Mouse (Mus musculus) midbrain, embryonic 15.5 days (tissue): ENCODE results near the gene Exoc4. TPM values are rescaled to one million over a fixed set of nuclear protein-coding genes. Genes with fewer than 3 reads are reported as not detected.

Experiments
- ATAC-seq: fragments of 200-750 bp; cut with Nextera tagmentation; replicated peaks from 2 replicates; pipeline ENCODE4 v1.8.0; 2017; ENCODE audit warnings: moderate TSS enrichment
- H3K27ac ChIP-seq: fragments of 300-500 bp; sonication (generic); 2 replicates; pipeline ENCODE4 v1.5.1; 2015; ENCODE audit warnings: mild to moderate bottlenecking, inconsistent platforms
- H3K27me3 ChIP-seq: fragments of 300-500 bp; sonication (generic); replicated peaks from 2 replicates; pipeline ENCODE4 v1.6.1; 2015; ENCODE audit warnings: inconsistent platforms
- H3K36me3 ChIP-seq: fragments of 300-500 bp; sonication (generic); replicated peaks from 2 replicates; pipeline ENCODE4 v1.6.1; 2015; ENCODE audit warnings: inconsistent platforms
- H3K4me1 ChIP-seq: fragments of 300-500 bp; sonication (generic); 2 replicates; pipeline ENCODE4 v1.6.1; 2015; ENCODE audit warnings: inconsistent platforms
- H3K4me2 ChIP-seq: fragments of 300-500 bp; sonication (generic); 2 replicates; pipeline ENCODE4 v1.6.1; 2015; ENCODE audit warnings: inconsistent platforms, mild to moderate bottlenecking, moderate library complexity
- H3K4me3 ChIP-seq: fragments of 300-500 bp; sonication (generic); 2 replicates; pipeline ENCODE4 v1.5.1; 2015; ENCODE audit warnings: mild to moderate bottlenecking, inconsistent platforms
- H3K9ac ChIP-seq: fragments of 300-500 bp; sonication (generic); 2 replicates; pipeline ENCODE4 v1.6.1; 2015; ENCODE audit warnings: mild to moderate bottlenecking, inconsistent platforms
- H3K9me3 ChIP-seq: fragments of 300-500 bp; sonication (generic); 2 replicates; pipeline ENCODE4 v1.6.1; 2016; ENCODE audit warnings: inconsistent platforms
- WGBS: fragments of 180-500 bp; shearing (Covaris S2); methylation state at CpG from one replicate; pipeline ENCODE4 v1.1.7; 2015; ENCODE audit warnings: mixed read lengths; 5-methylcytosine and 5-hydroxymethylcytosine counted together
- polyA plus RNA-seq: library from polyadenylated mRNA; unstranded; fragments of >200 nt; fragmentation: Nextera tagmentation; extraction: Ambion mirVana; gene quantifications from 2 replicates; pipeline ENCODE4 v1.2.1, GENCODE M21; 2015

Exoc4 gene
- polyA plus RNA-seq, 1 experiment from 2014 or later, result 57.8 TPM

DNA sequence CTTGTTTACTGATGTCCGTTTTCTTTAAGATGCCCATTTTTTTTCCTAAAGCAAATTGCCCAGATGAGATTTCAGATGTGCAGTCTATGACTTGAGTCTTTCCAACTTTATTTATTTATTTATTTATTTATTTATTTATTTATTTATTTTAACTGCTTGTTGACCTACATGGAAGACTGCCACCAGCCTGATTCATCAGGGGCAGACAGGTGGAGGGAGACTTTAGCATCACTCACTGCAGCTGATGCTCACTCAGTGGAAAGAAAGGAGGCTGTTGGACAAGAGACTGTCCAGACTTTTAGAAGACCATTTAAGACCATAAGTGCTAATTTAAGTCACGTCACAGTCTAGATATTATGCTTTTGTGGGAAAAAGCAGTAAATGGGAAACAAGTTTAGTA lies 313.0 kb downstream of the Exoc4 start:
- Histone ChIP-seq H3K27ac (no peak overlapping the region), H3K4me2 (no peak overlapping the region), H3K9ac (no peak overlapping the region), H3K4me1 (no peaks in the 10 kb centered on the region), H3K36me3 (no peaks in the 10 kb centered on the region), H3K4me3 (no peak overlapping the region), H3K9me3 (no peaks in the 10 kb centered on the region), H3K27me3 (no peaks in the 10 kb centered on the region)
- ATAC-seq, result no peak
- WGBS, result 94% methylated on average over 2 of the region's 2 CpGs

DNA sequence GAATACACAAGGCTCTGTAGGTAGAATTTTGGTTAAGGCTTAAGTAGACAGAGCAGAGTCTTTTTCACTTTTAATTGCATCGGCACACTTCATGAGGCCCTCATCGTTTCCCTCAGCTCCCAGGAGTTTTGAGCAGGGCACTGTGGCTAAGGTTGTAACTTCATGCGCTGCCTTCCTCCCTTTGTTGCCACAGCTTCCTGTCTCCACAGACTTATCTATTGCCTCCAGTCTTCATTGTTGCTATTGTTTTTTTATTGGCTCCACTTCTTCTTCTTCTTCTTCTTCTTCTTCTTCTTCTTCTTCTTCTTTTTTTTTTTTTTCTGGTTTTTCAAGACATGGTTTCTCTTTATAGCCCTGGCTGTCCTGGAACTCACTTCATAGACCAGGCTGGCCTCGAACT lies 327.1 kb downstream of the Exoc4 start:
- Histone ChIP-seq H3K9me3 (no peaks in the 10 kb centered on the region), H3K27ac (no peak overlapping the region), H3K4me1 (no peaks in the 10 kb centered on the region), H3K4me2 (no peak overlapping the region), H3K27me3 (no peaks in the 10 kb centered on the region), H3K4me3 (no peak overlapping the region), H3K36me3 (no peaks in the 10 kb centered on the region), H3K9ac (no peak overlapping the region)
- ATAC-seq, result no peak
- 85% methylated on average over 4 of the region's 4 CpGs for WGBS

DNA sequence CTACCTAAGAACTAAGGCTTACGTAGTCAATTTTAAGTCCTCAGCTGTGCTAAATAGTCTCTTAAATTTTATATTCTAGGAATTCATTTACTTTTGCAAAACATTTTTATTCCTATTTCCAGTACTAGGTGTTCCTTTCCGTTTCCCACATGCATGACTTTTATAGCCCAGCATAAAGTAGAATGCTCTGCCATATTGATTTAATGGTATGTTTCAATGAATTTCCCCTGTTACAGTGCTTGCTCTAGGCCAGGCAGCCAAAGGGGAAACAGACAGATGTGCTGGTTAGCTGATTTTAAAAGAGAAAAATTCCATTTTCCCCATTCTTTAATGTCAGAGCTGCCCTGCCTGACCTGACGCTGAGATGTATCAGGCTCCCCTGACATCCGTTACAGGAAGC lies 359.6 kb downstream of the Exoc4 start:
- Histone ChIP-seq H3K4me2 (no peak overlapping the region), H3K27ac (no peak overlapping the region), H3K4me3 (no peak overlapping the region), H3K36me3 (no peaks in the 10 kb centered on the region), H3K27me3 (no peaks in the 10 kb centered on the region), H3K4me1 (no peaks in the 10 kb centered on the region), H3K9me3 (no peaks in the 10 kb centered on the region), H3K9ac (no peak overlapping the region)
- no peak for ATAC-seq
- WGBS, result 84% methylated on average over 4 of the region's 4 CpGs

DNA sequence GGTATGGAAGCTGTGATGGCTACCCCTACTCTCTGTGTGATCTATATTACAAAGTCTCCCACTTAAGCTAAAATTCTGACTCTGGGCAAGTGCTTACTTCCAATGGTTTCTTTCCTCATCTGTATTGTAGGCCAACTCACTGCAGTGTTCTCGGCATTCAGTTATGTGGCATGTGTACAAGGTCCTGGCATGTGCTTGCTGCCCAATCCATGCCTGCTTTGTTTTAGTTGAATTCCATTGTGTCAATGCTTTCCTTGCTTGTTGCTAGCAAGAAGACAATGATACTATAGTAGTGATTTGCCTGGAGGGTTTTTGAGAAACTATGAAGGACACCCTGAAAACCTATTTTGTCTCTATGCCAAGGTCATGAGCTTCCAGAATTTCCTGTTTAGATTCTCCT lies 365.1 kb downstream of the Exoc4 start:
- H3K27me3 ChIP-seq, result no peaks in the 10 kb centered on the region
- no peaks in the 10 kb centered on the region for H3K9me3 ChIP-seq
- H3K36me3 ChIP-seq, result no peaks in the 10 kb centered on the region
- H3K9ac ChIP-seq, result no peak overlapping the region
- H3K27ac ChIP-seq, result no peak overlapping the region
- no peak overlapping the region for H3K4me2 ChIP-seq
- peaks cover 5% of the 10 kb centered on the region; the same call in 1 of the 2 replicates for H3K4me1 ChIP-seq
- WGBS, result 65% methylated on average over 1 of the region's 1 CpGs
- no peak for ATAC-seq
- no peak overlapping the region for H3K4me3 ChIP-seq

DNA sequence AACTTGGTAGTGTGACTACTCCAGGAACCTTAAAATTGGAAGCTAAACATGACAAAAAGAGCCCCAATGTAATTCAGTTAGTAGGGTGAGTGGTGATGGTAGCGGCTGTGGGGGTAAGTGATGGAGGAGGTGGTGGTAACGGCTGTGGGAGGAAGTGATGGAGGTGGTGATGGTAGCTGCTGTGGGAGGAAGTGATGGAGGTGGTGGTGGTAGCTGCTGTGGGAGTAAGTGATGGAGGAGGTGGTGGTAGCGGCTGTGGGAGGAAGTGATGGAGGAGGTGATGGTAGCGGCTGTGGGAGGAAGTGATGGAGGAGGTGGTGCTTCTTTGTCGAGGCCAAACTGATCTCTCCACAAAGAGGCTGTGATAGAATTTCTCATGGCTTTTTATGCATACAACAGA lies 369.7 kb downstream of the Exoc4 start:
- Histone ChIP-seq H3K36me3 (no peaks in the 10 kb centered on the region), H3K9ac (no peak overlapping the region), H3K9me3 (no peaks in the 10 kb centered on the region), H3K4me3 (no peak overlapping the region), H3K27me3 (no peaks in the 10 kb centered on the region), H3K4me2 (no peak overlapping the region), H3K4me1 (peaks cover 5% of the 10 kb centered on the region; the same call in 1 of the 2 replicates), H3K27ac (no peak overlapping the region)
- no peak for ATAC-seq
- WGBS, result 89% methylated on average over 5 of the region's 5 CpGs

DNA sequence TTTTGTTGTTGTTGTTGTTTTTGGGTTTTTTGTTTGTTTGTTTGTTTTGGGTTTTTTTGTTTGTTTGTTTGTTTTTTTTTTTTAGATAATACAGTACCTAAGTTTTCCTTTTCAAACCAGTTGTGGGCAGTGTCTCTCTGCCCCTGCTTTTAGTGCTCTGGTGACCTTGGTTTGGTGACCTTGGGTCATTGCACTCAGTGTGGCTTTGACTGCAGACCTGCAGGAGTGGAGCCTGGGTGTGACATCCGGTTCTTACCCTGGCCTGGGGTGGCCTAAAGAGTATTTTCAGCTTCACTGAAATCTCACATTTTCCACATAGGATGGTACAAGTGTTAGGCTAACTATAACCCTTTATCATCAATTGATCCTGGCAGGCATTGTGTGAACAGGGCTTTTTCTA lies 371.8 kb downstream of the Exoc4 start:
- Histone ChIP-seq H3K27me3 (no peaks in the 10 kb centered on the region), H3K9ac (no peak overlapping the region), H3K4me1 (peaks cover 5% of the 10 kb centered on the region; the same call in 1 of the 2 replicates), H3K27ac (no peak overlapping the region), H3K4me3 (no peak overlapping the region), H3K4me2 (no peak overlapping the region), H3K9me3 (no peaks in the 10 kb centered on the region), H3K36me3 (no peaks in the 10 kb centered on the region)
- ATAC-seq, result no peak
- WGBS, result 58% methylated on average over 1 of the region's 1 CpGs

DNA sequence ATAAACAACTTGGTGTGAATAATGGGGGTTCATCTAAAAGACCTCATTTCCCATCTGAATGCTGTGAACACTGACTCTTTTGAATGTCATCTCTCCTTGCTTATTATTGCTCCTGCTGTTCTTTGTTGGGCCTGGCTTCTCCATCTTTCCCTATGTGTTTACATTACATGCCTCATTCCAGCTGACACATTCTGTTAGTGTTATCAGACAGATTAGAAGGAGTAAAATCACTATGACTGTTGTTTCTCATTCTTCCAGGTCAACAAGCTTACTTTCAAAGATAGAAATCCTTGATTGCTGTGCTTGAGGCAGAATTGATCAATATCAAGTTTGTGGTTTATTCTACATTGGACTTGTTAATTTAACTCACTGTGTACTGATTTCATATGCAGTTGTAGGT lies 377.0 kb downstream of the Exoc4 start:
- ATAC-seq, result no peak
- Histone ChIP-seq H3K9me3 (no peaks in the 10 kb centered on the region), H3K4me3 (no peak overlapping the region), H3K4me2 (no peak overlapping the region), H3K27me3 (no peaks in the 10 kb centered on the region), H3K27ac (no peak overlapping the region), H3K36me3 (no peaks in the 10 kb centered on the region), H3K4me1 (no peaks in the 10 kb centered on the region), H3K9ac (no peak overlapping the region)

DNA sequence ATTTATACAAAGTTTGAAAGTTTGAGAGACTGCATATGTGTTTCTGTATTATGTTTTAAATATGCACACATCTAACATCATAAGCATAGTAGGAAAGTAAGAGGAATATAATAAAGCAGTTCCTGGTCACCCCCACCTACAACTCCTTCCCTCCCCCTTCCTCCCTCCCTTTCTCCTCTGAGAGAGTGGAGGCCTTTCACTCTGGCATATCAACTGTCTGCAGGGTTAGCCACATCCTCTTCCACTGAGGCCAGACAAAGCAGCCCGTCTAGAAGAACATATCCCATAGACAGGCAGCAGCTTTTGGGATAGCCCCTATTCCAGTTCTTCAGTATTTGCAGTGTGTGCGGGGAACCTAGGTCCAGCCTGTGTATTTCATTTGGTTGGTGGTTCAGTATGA lies 382.2 kb downstream of the Exoc4 start:
- no peaks in the 10 kb centered on the region for H3K4me1 ChIP-seq

DNA sequence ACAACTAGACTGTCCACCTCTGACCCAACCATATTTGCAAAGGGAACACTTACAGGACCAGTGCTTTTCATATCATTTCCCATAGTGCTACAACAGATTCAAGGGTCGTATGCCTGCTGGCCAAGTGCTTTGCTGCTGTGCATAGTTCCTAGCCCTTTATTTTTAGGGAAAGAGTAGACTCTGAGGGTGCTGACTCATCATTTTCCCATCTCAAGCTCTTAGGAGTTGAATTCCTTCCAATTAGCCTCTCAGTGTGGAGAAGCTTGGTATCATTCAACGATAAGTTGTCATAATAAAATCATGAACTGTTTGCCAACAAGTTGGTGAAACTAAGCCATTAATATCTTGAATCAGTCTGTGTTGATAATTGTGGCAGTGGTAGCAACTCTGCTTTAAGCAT lies 388.3 kb downstream of the Exoc4 start:
- Histone ChIP-seq H3K4me3 (no peak overlapping the region), H3K4me1 (no peaks in the 10 kb centered on the region), H3K36me3 (no peaks in the 10 kb centered on the region), H3K27me3 (no peaks in the 10 kb centered on the region), H3K4me2 (no peak overlapping the region), H3K27ac (no peak overlapping the region), H3K9me3 (no peaks in the 10 kb centered on the region), H3K9ac (no peak overlapping the region)
- ATAC-seq, result no peak
- WGBS, result 83% methylated on average over 2 of the region's 2 CpGs

More for the DNA sequence above, 382.2 kb downstream of the Exoc4 start:
- Histone ChIP-seq H3K9me3 (no peaks in the 10 kb centered on the region), H3K9ac (no peak overlapping the region), H3K4me2 (no peak overlapping the region), H3K36me3 (no peaks in the 10 kb centered on the region), H3K27me3 (no peaks in the 10 kb centered on the region), H3K4me3 (no peak overlapping the region), H3K27ac (no peak overlapping the region)
- WGBS, result 89% methylated on average over 2 of the region's 2 CpGs
- ATAC-seq, result no peak

DNA sequence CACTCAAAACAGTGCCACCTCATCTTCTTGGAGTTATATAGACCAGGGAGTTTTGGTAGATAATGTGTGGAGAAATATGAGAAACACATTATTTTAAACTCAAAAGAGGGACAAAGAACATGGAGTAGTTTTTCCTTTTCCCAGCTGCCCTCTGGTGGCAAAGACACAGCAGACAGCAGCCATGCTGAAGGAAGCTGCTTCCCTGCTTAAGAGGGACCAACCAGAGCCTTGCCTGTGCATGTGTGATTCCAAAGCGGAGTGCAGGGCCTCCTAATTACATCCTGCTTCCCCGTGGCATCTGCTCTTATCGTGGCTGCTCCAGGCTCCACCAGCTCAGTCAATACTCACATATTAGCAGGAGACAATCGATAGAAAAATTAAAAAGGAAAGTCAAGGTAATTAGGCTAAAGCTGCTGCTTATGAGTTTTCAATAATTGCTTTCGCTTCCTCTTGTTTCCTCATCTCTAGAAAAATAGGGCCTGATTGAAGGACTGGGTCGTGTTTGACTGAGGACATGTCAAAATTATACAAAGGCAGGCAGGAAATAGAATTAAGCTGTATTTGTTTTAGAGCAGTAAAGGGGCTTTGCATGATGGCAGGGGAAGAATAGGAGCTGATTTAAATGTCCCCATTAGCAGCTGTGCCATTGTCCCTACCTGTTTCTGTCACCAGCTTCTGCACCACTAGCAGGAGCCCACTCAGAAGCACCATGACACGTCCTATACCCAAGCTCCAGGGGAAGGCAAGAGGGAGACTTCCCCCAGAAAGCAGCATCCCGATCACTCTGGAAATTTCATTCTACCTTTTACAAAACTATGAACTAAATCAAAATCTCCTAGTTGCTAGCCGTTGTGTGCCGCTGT lies 433.1 kb downstream of the Exoc4 start:
- Histone ChIP-seq H3K4me3 (no peak overlapping the region), H3K4me1 (peaks cover 16% of the 10 kb centered on the region; the same call in 1 of the 2 replicates), H3K27ac (peak overlapping the region; percentile 60), H3K36me3 (no peaks in the 10 kb centered on the region), H3K27me3 (no peaks in the 10 kb centered on the region), H3K9ac (no peak overlapping the region), H3K9me3 (no peaks in the 10 kb centered on the region), H3K4me2 (no peak overlapping the region)
- 42% methylated on average over 10 of the region's 10 CpGs for WGBS
- ATAC-seq, result peak; percentile 89

DNA sequence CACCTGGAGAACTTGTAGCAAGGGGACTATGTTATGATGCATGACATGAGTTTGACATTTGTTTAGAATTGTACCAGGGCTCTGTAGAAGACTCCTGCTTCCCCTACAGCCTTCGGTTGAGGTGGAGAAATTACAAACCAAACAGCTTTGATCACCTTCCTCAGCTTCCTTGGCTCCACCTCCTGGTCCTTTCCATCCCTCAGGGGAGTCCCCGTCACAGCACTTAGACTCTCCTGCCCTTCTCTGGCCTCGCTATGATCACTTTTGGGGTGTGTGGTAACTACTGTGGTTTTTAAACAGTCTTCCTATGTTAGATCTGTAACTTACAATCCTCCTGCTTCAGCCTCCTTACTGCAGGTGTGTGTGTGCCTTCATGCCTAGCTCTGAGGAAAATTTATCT lies 434.6 kb downstream of the Exoc4 start:
- Histone ChIP-seq H3K9me3 (no peaks in the 10 kb centered on the region), H3K4me1 (peaks cover 16% of the 10 kb centered on the region; the same call in 1 of the 2 replicates), H3K36me3 (no peaks in the 10 kb centered on the region), H3K4me2 (no peak overlapping the region), H3K9ac (no peak overlapping the region), H3K27me3 (no peaks in the 10 kb centered on the region), H3K4me3 (no peak overlapping the region), H3K27ac (no peak overlapping the region)
- WGBS, result 80% methylated on average over 3 of the region's 3 CpGs
- no peak for ATAC-seq

DNA sequence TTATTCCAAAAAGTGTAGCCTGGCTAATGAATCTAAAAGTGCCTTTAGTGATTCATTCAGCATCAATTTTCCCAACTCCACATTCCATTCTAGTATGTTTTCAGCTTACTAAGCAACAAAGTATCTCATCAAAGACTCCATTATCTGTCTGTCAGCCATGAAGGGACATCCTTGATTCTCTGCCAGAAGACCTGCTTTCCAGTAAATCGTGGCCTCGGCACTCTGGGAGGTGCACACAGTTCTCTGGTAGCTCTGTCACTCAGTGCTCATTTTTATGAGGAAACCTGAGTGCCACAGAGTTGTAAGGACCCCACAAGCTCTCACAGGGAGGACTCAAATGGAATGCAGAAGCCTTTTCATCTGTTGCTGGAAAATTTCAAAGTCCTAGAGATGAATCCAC lies 436.4 kb downstream of the Exoc4 start:
- H3K4me1 ChIP-seq, result peaks cover 16% of the 10 kb centered on the region; the same call in 1 of the 2 replicates
- H3K27ac ChIP-seq, result no peak overlapping the region
- no peaks in the 10 kb centered on the region for H3K9me3 ChIP-seq
- ATAC-seq, result no peak
- H3K9ac ChIP-seq, result no peak overlapping the region
- H3K36me3 ChIP-seq, result no peaks in the 10 kb centered on the region
- 23% methylated on average over 2 of the region's 2 CpGs for WGBS
- H3K4me3 ChIP-seq, result no peak overlapping the region
- no peak overlapping the region for H3K4me2 ChIP-seq
- no peaks in the 10 kb centered on the region for H3K27me3 ChIP-seq

DNA sequence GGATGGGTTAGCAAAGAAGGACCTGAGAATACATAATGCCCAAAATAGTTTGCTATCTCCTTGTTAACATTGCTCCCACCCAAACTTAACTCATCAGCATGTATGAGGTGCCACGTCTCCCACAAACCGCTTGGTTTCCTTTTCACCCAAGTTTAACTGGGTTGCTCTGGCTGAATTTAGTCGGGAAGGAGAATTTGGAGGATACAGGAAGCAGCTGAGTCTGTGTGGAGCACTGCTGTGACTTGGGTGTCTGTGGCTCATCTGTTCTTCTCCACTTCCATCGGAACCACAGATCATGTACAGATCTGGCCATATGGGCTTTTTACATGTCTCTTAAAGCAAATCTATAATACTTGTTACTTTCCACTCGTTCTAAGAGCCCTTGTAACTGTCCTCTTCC lies 441.7 kb downstream of the Exoc4 start:
- Histone ChIP-seq H3K4me2 (no peak overlapping the region), H3K9ac (no peak overlapping the region), H3K27ac (no peak overlapping the region), H3K27me3 (no peaks in the 10 kb centered on the region), H3K4me3 (no peak overlapping the region), H3K9me3 (no peaks in the 10 kb centered on the region), H3K4me1 (0 out of 2 replicates have a peak, but pooled peaks cover 3% of the 10 kb centered on the region), H3K36me3 (no peaks in the 10 kb centered on the region)
- no peak for ATAC-seq
- 91% methylated on average over 5 of the region's 5 CpGs for WGBS
